Mouse (Mus musculus): ENCODE measurements around the gene Syngr3. TPM values are rescaled to one million over a fixed set of nuclear protein-coding genes. Genes with fewer than 3 reads are reported as not detected.

The Syngr3 gene
- polyA plus RNA-seq, 1 experiment from 2014 or later, result 8.2 TPM

GRCm38 (mm10) chr17:24698715-24699114 lies 9.0 kb upstream of the Syngr3 start:
- H3K27me3 ChIP-seq (replicated peaks; ENCODE audit: control insufficient read depth, insufficient read depth, low read length), result no peaks in the 10 kb centered on the region
- WGBS, result 72% methylated on average over 9 of the region's 9 CpGs
- H3K4me2 ChIP-seq (ENCODE audit: low read depth, low read length), result peak overlapping the region; percentile 26; the same call in 1 of the 2 replicates
- H3K4me1 ChIP-seq (ENCODE audit: control insufficient read depth, insufficient read depth, low read length), result peaks cover 16% of the 10 kb centered on the region
- H3K27ac ChIP-seq (replicated peaks; ENCODE audit: low read depth, low read length), result 0 out of 2 replicates have a peak overlapping the region, but pooled peaks have one; percentile 6
- DNase-seq (ENCODE audit: low spot score) (no peak), ATAC-seq (ENCODE audit: low read depth) (no peak)
- peaks cover 41% of the 10 kb centered on the region for H3K36me3 ChIP-seq (ENCODE audit: control insufficient read depth, insufficient read depth, low read length)
- no peaks in the 10 kb centered on the region for H3K9me3 ChIP-seq (ENCODE audit: control insufficient read depth, low read length)
- H3K9ac ChIP-seq (ENCODE audit: low read depth, low read length), result 0 out of 2 replicates have a peak overlapping the region, but pooled peaks have one; percentile 40
- no peak overlapping the region for H3K4me3 ChIP-seq (ENCODE audit: low read depth, low read length)

- ATAC-seq (ENCODE audit: low read depth), result no peak
- H3K27ac ChIP-seq (replicated peaks; ENCODE audit: low read depth, low read length), result 0 out of 2 replicates have a peak overlapping the region, but pooled peaks have one; percentile 6
- no peak overlapping the region for H3K4me3 ChIP-seq (ENCODE audit: low read depth, low read length)
- H3K36me3 ChIP-seq (ENCODE audit: control insufficient read depth, insufficient read depth, low read length), result peaks cover 44% of the 10 kb centered on the region
- H3K4me1 ChIP-seq (ENCODE audit: control insufficient read depth, insufficient read depth, low read length), result peaks cover 16% of the 10 kb centered on the region
- 13% methylated on average over 4 of the region's 5 CpGs for WGBS
- H3K9me3 ChIP-seq (ENCODE audit: control insufficient read depth, low read length), result no peaks in the 10 kb centered on the region
- no peaks in the 10 kb centered on the region for H3K27me3 ChIP-seq (replicated peaks; ENCODE audit: control insufficient read depth, insufficient read depth, low read length)
- peak; percentile 57 for DNase-seq (ENCODE audit: low spot score)
- H3K4me2 ChIP-seq (ENCODE audit: low read depth, low read length), result peak overlapping the region; percentile 26; the same call in 1 of the 2 replicates
- H3K9ac ChIP-seq (ENCODE audit: low read depth, low read length), result no peak overlapping the region
Observed at GRCm38 (mm10) chr17:24697985-24698384, 8.2 kb upstream of the Syngr3 start.

- peak within 1 kb of the TSS; percentile 84 for H3K9ac ChIP-seq (ENCODE audit: low read depth, low read length)
- H3K9me3 ChIP-seq (ENCODE audit: control insufficient read depth, low read length), result no peaks in the 10 kb centered on the region
- peak; percentile 95 for ATAC-seq (ENCODE audit: low read depth)
- H3K4me2 ChIP-seq (ENCODE audit: low read depth, low read length), result peak within 1 kb of the TSS; percentile 88
- no peaks in the 10 kb centered on the region for H3K27me3 ChIP-seq (replicated peaks; ENCODE audit: control insufficient read depth, insufficient read depth, low read length)
- peaks cover 38% of the 10 kb centered on the region for H3K36me3 ChIP-seq (ENCODE audit: control insufficient read depth, insufficient read depth, low read length)
- H3K4me3 ChIP-seq (ENCODE audit: low read depth, low read length), result peak within 1 kb of the TSS; percentile 76
- H3K4me1 ChIP-seq (ENCODE audit: control insufficient read depth, insufficient read depth, low read length), result peaks cover 16% of the 10 kb centered on the region
- peak within 1 kb of the TSS; percentile 78 for H3K27ac ChIP-seq (replicated peaks; ENCODE audit: low read depth, low read length)
- peak; percentile 92 for DNase-seq (ENCODE audit: low spot score)
- 1% methylated on average over 14 of the region's 76 CpGs for WGBS
Observed at GRCm38 (mm10) chr17:24696011-24696697, 6.4 kb upstream of the Syngr3 start, which contains the start of the genes Gfer and Noxo1. TSS of gene Gfer (minus strand) at chr17:24696156. TSS of gene Noxo1 (plus strand) at chr17:24696234.

GRCm38 (mm10) chr17:24695326-24696010 lies 5.7 kb upstream of the Syngr3 start:
- peak overlapping the region; percentile 88 for H3K4me2 ChIP-seq (ENCODE audit: low read depth, low read length)
- DNase-seq (ENCODE audit: low spot score), result no peak

GRCm38 (mm10) chr17:24692385-24692784 lies 2.6 kb upstream of the Syngr3 start:
- H3K9me3 ChIP-seq (ENCODE audit: control insufficient read depth, low read length), result no peaks in the 10 kb centered on the region
- no peak overlapping the region for H3K9ac ChIP-seq (ENCODE audit: low read depth, low read length)
- WGBS, result 91% methylated on average over 5 of the region's 5 CpGs
- DNase-seq (ENCODE audit: low spot score), result no peak
- H3K4me3 ChIP-seq (ENCODE audit: low read depth, low read length), result no peak overlapping the region
- H3K36me3 ChIP-seq (ENCODE audit: control insufficient read depth, insufficient read depth, low read length), result peaks cover 19% of the 10 kb centered on the region
- H3K27ac ChIP-seq (replicated peaks; ENCODE audit: low read depth, low read length), result no peak overlapping the region
- H3K4me1 ChIP-seq (ENCODE audit: control insufficient read depth, insufficient read depth, low read length), result peaks cover 15% of the 10 kb centered on the region
- H3K27me3 ChIP-seq (replicated peaks; ENCODE audit: control insufficient read depth, insufficient read depth, low read length), result peaks cover 36% of the 10 kb centered on the region
- ATAC-seq (ENCODE audit: low read depth), result no peak
- no peak overlapping the region for H3K4me2 ChIP-seq (ENCODE audit: low read depth, low read length)

More at GRCm38 (mm10) chr17:24695326-24696010, 5.7 kb upstream of the Syngr3 start:
- Histone ChIP-seq H3K9me3 (ENCODE audit: control insufficient read depth, low read length) (no peaks in the 10 kb centered on the region), H3K27ac (replicated peaks; ENCODE audit: low read depth, low read length) (peak overlapping the region; percentile 78), H3K27me3 (replicated peaks; ENCODE audit: control insufficient read depth, insufficient read depth, low read length) (peaks cover 5% of the 10 kb centered on the region), H3K4me1 (ENCODE audit: control insufficient read depth, insufficient read depth, low read length) (peaks cover 16% of the 10 kb centered on the region), H3K36me3 (ENCODE audit: control insufficient read depth, insufficient read depth, low read length) (peaks cover 31% of the 10 kb centered on the region), H3K4me3 (ENCODE audit: low read depth, low read length) (peak overlapping the region; percentile 76), H3K9ac (ENCODE audit: low read depth, low read length) (peak overlapping the region; percentile 84)
- 8% methylated on average over 36 of the region's 51 CpGs for WGBS
- no peak; the same call in 1 of the 2 replicates for ATAC-seq (ENCODE audit: low read depth)

- H3K4me3 ChIP-seq (ENCODE audit: low read depth, low read length), result peak overlapping the region; percentile 32
- peaks cover 9% of the 10 kb centered on the region for H3K4me1 ChIP-seq (ENCODE audit: control insufficient read depth, insufficient read depth, low read length)
- peaks cover 40% of the 10 kb centered on the region for H3K27me3 ChIP-seq (replicated peaks; ENCODE audit: control insufficient read depth, insufficient read depth, low read length)
- peak overlapping the region; percentile 54 for H3K4me2 ChIP-seq (ENCODE audit: low read depth, low read length)
- H3K9me3 ChIP-seq (ENCODE audit: control insufficient read depth, low read length), result no peaks in the 10 kb centered on the region
- no peak for ATAC-seq (ENCODE audit: low read depth)
- H3K9ac ChIP-seq (ENCODE audit: low read depth, low read length), result peak overlapping the region; percentile 34
- WGBS, result 18% methylated on average over 23 of the region's 23 CpGs
- peaks cover 9% of the 10 kb centered on the region; the same call in 1 of the 2 replicates for H3K36me3 ChIP-seq (ENCODE audit: control insufficient read depth, insufficient read depth, low read length)
- no peak overlapping the region for H3K27ac ChIP-seq (replicated peaks; ENCODE audit: low read depth, low read length)
- DNase-seq (ENCODE audit: low spot score), result no peak
Observed at GRCm38 (mm10) chr17:24687599-24687998, 2.2 kb downstream of the Syngr3 start.

GRCm38 (mm10) chr17:24687146-24687595 lies 2.6 kb downstream of the Syngr3 start:
- H3K4me3 ChIP-seq (ENCODE audit: low read depth, low read length), result peak overlapping the region; percentile 32
- no peak for DNase-seq (ENCODE audit: low spot score)
- H3K4me2 ChIP-seq (ENCODE audit: low read depth, low read length), result peak overlapping the region; percentile 54
- peaks cover 9% of the 10 kb centered on the region for H3K4me1 ChIP-seq (ENCODE audit: control insufficient read depth, insufficient read depth, low read length)
- H3K9me3 ChIP-seq (ENCODE audit: control insufficient read depth, low read length), result no peaks in the 10 kb centered on the region
- H3K27me3 ChIP-seq (replicated peaks; ENCODE audit: control insufficient read depth, insufficient read depth, low read length), result peaks cover 40% of the 10 kb centered on the region
- H3K27ac ChIP-seq (replicated peaks; ENCODE audit: low read depth, low read length), result no peak overlapping the region
- peaks cover 9% of the 10 kb centered on the region for H3K36me3 ChIP-seq (ENCODE audit: control insufficient read depth, insufficient read depth, low read length)
- H3K9ac ChIP-seq (ENCODE audit: low read depth, low read length), result peak overlapping the region; percentile 34
- ATAC-seq (ENCODE audit: low read depth), result peak; percentile 45
- WGBS, result 2% methylated on average over 24 of the region's 25 CpGs

- Histone ChIP-seq H3K9ac (ENCODE audit: low read depth, low read length) (no peak overlapping the region; the same call in 1 of the 2 replicates), H3K9me3 (ENCODE audit: control insufficient read depth, low read length) (no peaks in the 10 kb centered on the region), H3K4me2 (ENCODE audit: low read depth, low read length) (peak overlapping the region; percentile 15; the same call in 1 of the 2 replicates), H3K4me1 (ENCODE audit: control insufficient read depth, insufficient read depth, low read length) (peaks cover 9% of the 10 kb centered on the region), H3K27ac (replicated peaks; ENCODE audit: low read depth, low read length) (no peak overlapping the region), H3K4me3 (ENCODE audit: low read depth, low read length) (0 out of 2 replicates have a peak overlapping the region, but pooled peaks have one; percentile 5), H3K27me3 (replicated peaks; ENCODE audit: control insufficient read depth, insufficient read depth, low read length) (peaks cover 40% of the 10 kb centered on the region), H3K36me3 (ENCODE audit: control insufficient read depth, insufficient read depth, low read length) (peaks cover 13% of the 10 kb centered on the region)
- DNase-seq (ENCODE audit: low spot score), result no peak
- WGBS, result 21% methylated on average over 15 of the region's 16 CpGs
- no peak for ATAC-seq (ENCODE audit: low read depth)
Observed at GRCm38 (mm10) chr17:24686514-24686913, 3.2 kb downstream of the Syngr3 start.

Data from embryonic facial prominence, embryonic 14.5 days (tissue).